In the genomic region with DNA sequence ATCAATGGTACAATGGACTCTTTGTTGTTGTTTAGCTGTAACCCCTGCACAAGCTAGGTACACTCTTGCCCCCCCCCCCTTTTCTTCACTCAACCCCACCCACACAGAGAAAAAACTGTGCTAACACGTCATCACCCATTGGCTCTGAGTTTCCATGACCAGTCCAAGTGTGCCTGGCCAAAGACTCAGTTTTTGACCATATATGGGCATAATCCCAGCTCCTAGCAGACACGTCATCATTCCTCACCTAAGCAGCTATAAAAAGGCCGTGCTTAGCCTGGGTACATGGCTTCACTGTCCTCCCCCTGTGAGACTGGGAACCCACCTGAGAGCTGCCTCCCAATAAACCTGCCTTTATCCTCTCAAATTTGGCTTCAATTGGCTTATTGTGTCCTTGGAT, we compare ENCODE assay signal across 20 mouse cellular contexts.
"Had no signal": no experiment of that assay in that cellular context is flagged by ENCODE, and none has a peak within 500 bp of the region (broad histone marks: within the 10 kb centered on the region; RNA-seq: fewer than 3 reads in every experiment).

No protein-coding gene starts in this region.

- H3K9me3 ChIP-seq: kidney, embryonic 15.5 days; limb, embryonic 12.5 days; limb, embryonic 15.5 days; midbrain, embryonic 12.5 days; midbrain, embryonic 15.5 days; neural tube, embryonic 13.5 days had no signal

- DNase-seq: kidney, adult 8-10 months; kidney, postnatal 10 days; kidney, postnatal 36 days; layer of hippocampus, postnatal 36 days; left cerebral cortex, postnatal 4 days; liver, postnatal 0 days; lung, embryonic 14.5 days; retina, postnatal 1 day; right cerebral cortex, postnatal 25 days; spleen, adult 18-20 months; thymus, postnatal 25 days had no signal

- H3K27me3 ChIP-seq: kidney, embryonic 15.5 days; limb, embryonic 12.5 days; limb, embryonic 15.5 days; midbrain, embryonic 12.5 days; midbrain, embryonic 15.5 days; neural tube, embryonic 13.5 days had no signal

- H3K36me3 ChIP-seq: kidney, embryonic 15.5 days; limb, embryonic 12.5 days; limb, embryonic 15.5 days; midbrain, embryonic 12.5 days; midbrain, embryonic 15.5 days; neural tube, embryonic 13.5 days had no signal

- H3K27ac ChIP-seq: kidney, embryonic 15.5 days; limb, embryonic 12.5 days; limb, embryonic 15.5 days; liver, embryonic 14.5 days; macrophage; midbrain, embryonic 12.5 days; midbrain, embryonic 15.5 days; neural tube, embryonic 13.5 days had no signal

- H3K4me1 ChIP-seq: kidney, embryonic 15.5 days; limb, embryonic 12.5 days; limb, embryonic 15.5 days; midbrain, embryonic 12.5 days; midbrain, embryonic 15.5 days; neural tube, embryonic 13.5 days had no signal

- H3K4me3 ChIP-seq: kidney, embryonic 15.5 days; limb, embryonic 12.5 days; limb, embryonic 15.5 days; midbrain, embryonic 12.5 days; midbrain, embryonic 15.5 days; neural tube, embryonic 13.5 days had no signal

- H3K4me2 ChIP-seq: kidney, embryonic 15.5 days; limb, embryonic 12.5 days; limb, embryonic 15.5 days; liver, embryonic 11.5 days; lung, embryonic 14.5 days; midbrain, embryonic 12.5 days; midbrain, embryonic 15.5 days; neural tube, embryonic 13.5 days had no signal
